Mouse (Mus musculus): ENCODE measurements around the gene Gm45140. TPM values are rescaled to one million over a fixed set of nuclear protein-coding genes. Genes with fewer than 3 reads are reported as not detected.

Gm45140 gene
- polyA plus RNA-seq (2011; ENCODE audit: insufficient read depth, insufficient read length, low replicate concordance, missing spikeins), result 7.3 and 18.0 TPM in 2 replicates

DNA sequence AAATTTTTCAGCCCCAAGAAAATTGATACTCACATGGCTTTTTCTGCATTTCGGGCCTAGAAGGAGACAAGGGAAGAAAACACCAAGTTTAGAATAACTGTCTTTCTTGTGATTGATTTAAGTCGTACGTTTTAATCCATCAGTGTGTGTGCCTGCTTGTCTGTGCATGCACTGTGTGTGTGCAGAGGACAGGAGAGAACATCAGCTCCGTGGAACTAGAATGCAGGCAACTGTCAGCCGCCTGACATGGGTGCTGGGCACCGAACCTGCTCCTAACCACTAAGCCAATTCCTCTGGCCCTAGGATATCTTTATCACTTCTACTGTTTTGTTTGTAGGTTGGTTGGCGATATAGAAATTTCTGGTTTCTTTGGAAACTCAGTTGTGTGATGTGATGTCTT lies at the start of gene Gm45140:
TSS of gene Gm45140 (minus strand) at position 101 of the 400 bp plus-strand sequence.
- Histone ChIP-seq H3K4me1 (ENCODE audit: control insufficient read depth, insufficient read depth, low read length) (no peaks in the 10 kb centered on the region), H3K4me3 (replicated peaks; ENCODE audit: control insufficient read depth, low read depth, low read length) (no peak within 1 kb of the TSS), H3K27ac (ENCODE audit: control insufficient read depth, insufficient read depth, low read depth, low read length, poor library complexity) (no peak within 1 kb of the TSS)
- TF ChIP-seq CTCF (IDR thresholded peaks at IDR 0.05; ENCODE audit: control insufficient read depth, insufficient read depth, low read length) (no peak), POLR2A (IDR thresholded peaks at IDR 0.05; ENCODE audit: borderline replicate concordance, control insufficient read depth, low read depth, low read length) (no peak)
- 93% methylated on average over 7 of the region's 7 CpGs for WGBS

- H3K4me1 ChIP-seq (ENCODE audit: control insufficient read depth, insufficient read depth, low read length), result no peaks in the 10 kb centered on the region
- 36% methylated on average over 4 of the region's 4 CpGs for WGBS
- TF ChIP-seq CTCF (IDR thresholded peaks at IDR 0.05; ENCODE audit: control insufficient read depth, insufficient read depth, low read length), result no peak
- H3K4me3 ChIP-seq (replicated peaks; ENCODE audit: control insufficient read depth, low read depth, low read length), result no peak overlapping the region
- H3K27ac ChIP-seq (ENCODE audit: control insufficient read depth, insufficient read depth, low read depth, low read length, poor library complexity), result no peak overlapping the region
Measured at GRCm38 (mm10) chr6:87882816-87883215, 47.2 kb upstream of the Gm45140 start.

GRCm38 (mm10) chr6:87882221-87882620 lies 46.6 kb upstream of the Gm45140 start:
- no peak overlapping the region for H3K4me3 ChIP-seq (replicated peaks; ENCODE audit: control insufficient read depth, low read depth, low read length)
- WGBS, result 77% methylated on average over 3 of the region's 3 CpGs
- TF ChIP-seq CTCF (IDR thresholded peaks at IDR 0.05; ENCODE audit: control insufficient read depth, insufficient read depth, low read length) (no peak), POLR2A (IDR thresholded peaks at IDR 0.05; ENCODE audit: borderline replicate concordance, control insufficient read depth, low read depth, low read length) (no peak)
- H3K4me1 ChIP-seq (ENCODE audit: control insufficient read depth, insufficient read depth, low read length), result no peaks in the 10 kb centered on the region
- no peak overlapping the region for H3K27ac ChIP-seq (ENCODE audit: control insufficient read depth, insufficient read depth, low read depth, low read length, poor library complexity)

GRCm38 (mm10) chr6:87879628-87880027 lies 44.0 kb upstream of the Gm45140 start:
- H3K27ac ChIP-seq (ENCODE audit: control insufficient read depth, insufficient read depth, low read depth, low read length, poor library complexity), result no peak overlapping the region
- no peak overlapping the region for H3K4me3 ChIP-seq (replicated peaks; ENCODE audit: control insufficient read depth, low read depth, low read length)
- H3K4me1 ChIP-seq (ENCODE audit: control insufficient read depth, insufficient read depth, low read length), result peaks cover 4% of the 10 kb centered on the region
- WGBS, result 47% methylated on average over 3 of the region's 3 CpGs
- TF ChIP-seq POLR2A (IDR thresholded peaks at IDR 0.05; ENCODE audit: borderline replicate concordance, control insufficient read depth, low read depth, low read length) (no peak), CTCF (IDR thresholded peaks at IDR 0.05; ENCODE audit: control insufficient read depth, insufficient read depth, low read length) (no peak)

GRCm38 (mm10) chr6:87879010-87879409 lies 43.4 kb upstream of the Gm45140 start:
- peaks cover 4% of the 10 kb centered on the region for H3K4me1 ChIP-seq (ENCODE audit: control insufficient read depth, insufficient read depth, low read length)
- TF ChIP-seq POLR2A (IDR thresholded peaks at IDR 0.05; ENCODE audit: borderline replicate concordance, control insufficient read depth, low read depth, low read length) (no peak), CTCF (IDR thresholded peaks at IDR 0.05; ENCODE audit: control insufficient read depth, insufficient read depth, low read length) (no peak)
- H3K27ac ChIP-seq (ENCODE audit: control insufficient read depth, insufficient read depth, low read depth, low read length, poor library complexity), result no peak overlapping the region
- no peak overlapping the region for H3K4me3 ChIP-seq (replicated peaks; ENCODE audit: control insufficient read depth, low read depth, low read length)
- WGBS, result 45% methylated on average over 4 of the region's 4 CpGs

GRCm38 (mm10) chr6:87876068-87876643 lies 40.6 kb upstream of the Gm45140 start:
- peak overlapping the region; percentile 15 for H3K4me3 ChIP-seq (replicated peaks; ENCODE audit: control insufficient read depth, low read depth, low read length)
- peaks cover 4% of the 10 kb centered on the region for H3K4me1 ChIP-seq (ENCODE audit: control insufficient read depth, insufficient read depth, low read length)
- TF ChIP-seq POLR2A (IDR thresholded peaks at IDR 0.05; ENCODE audit: borderline replicate concordance, control insufficient read depth, low read depth, low read length), result no peak
- no peak for TF ChIP-seq CTCF (IDR thresholded peaks at IDR 0.05; ENCODE audit: control insufficient read depth, insufficient read depth, low read length)
- H3K27ac ChIP-seq (ENCODE audit: control insufficient read depth, insufficient read depth, low read depth, low read length, poor library complexity), result peak overlapping the region; percentile 38
- 50% methylated on average over 13 of the region's 13 CpGs for WGBS

DNA sequence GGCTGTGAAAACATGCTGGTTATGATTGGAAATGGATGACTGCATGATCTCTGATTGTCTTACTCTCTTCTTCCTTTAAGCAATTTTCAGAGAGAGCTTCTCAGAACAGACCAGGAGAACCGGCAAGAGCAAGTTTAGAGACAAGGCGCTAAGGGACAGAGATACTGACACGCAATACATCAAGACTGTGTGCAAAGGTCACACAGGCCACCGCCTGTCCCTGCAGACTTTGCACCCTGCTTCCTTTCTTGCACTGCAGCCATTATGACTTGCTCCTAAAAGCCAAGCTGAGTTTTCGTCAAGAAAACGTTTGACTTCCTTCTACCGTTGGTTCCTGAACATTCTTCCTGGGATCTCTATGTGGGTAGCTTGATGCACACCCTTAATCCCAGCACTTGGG lies 40.0 kb upstream of the Gm45140 start:
- no peak for TF ChIP-seq POLR2A (IDR thresholded peaks at IDR 0.05; ENCODE audit: borderline replicate concordance, control insufficient read depth, low read depth, low read length)
- no peak for TF ChIP-seq CTCF (IDR thresholded peaks at IDR 0.05; ENCODE audit: control insufficient read depth, insufficient read depth, low read length)
- WGBS, result 65% methylated on average over 7 of the region's 7 CpGs
- Histone ChIP-seq H3K4me1 (ENCODE audit: control insufficient read depth, insufficient read depth, low read length) (peaks cover 4% of the 10 kb centered on the region), H3K27ac (ENCODE audit: control insufficient read depth, insufficient read depth, low read depth, low read length, poor library complexity) (no peak overlapping the region), H3K4me3 (replicated peaks; ENCODE audit: control insufficient read depth, low read depth, low read length) (no peak overlapping the region)

GRCm38 (mm10) chr6:87875083-87875482 lies 39.5 kb upstream of the Gm45140 start:
- peaks cover 4% of the 10 kb centered on the region for H3K4me1 ChIP-seq (ENCODE audit: control insufficient read depth, insufficient read depth, low read length)
- H3K27ac ChIP-seq (ENCODE audit: control insufficient read depth, insufficient read depth, low read depth, low read length, poor library complexity), result no peak overlapping the region
- H3K4me3 ChIP-seq (replicated peaks; ENCODE audit: control insufficient read depth, low read depth, low read length), result no peak overlapping the region
- no peak for TF ChIP-seq POLR2A (IDR thresholded peaks at IDR 0.05; ENCODE audit: borderline replicate concordance, control insufficient read depth, low read depth, low read length)
- TF ChIP-seq CTCF (IDR thresholded peaks at IDR 0.05; ENCODE audit: control insufficient read depth, insufficient read depth, low read length), result no peak
- WGBS, result 78% methylated on average over 1 of the region's 1 CpGs

DNA sequence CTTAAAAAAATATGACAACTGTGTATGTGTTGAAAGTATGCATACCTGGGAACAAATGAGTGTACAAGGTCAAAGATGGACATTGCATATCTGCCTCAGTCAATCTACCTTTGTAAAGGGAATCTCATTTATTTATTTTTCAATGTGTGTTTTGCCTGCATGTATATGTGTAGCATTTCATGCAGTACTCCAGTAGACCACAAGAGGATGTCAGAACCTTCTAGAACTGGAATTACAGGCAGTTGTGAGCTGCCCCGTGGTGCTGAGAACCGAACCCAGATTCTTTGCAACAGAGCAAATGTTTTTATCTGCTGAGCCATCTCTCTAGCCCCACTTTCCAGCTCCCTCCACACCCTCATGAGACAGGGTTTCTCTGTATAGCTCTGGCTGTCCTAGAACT lies 38.4 kb upstream of the Gm45140 start:
- no peak overlapping the region for H3K27ac ChIP-seq (ENCODE audit: control insufficient read depth, insufficient read depth, low read depth, low read length, poor library complexity)
- 81% methylated on average over 2 of the region's 2 CpGs for WGBS
- TF ChIP-seq CTCF (IDR thresholded peaks at IDR 0.05; ENCODE audit: control insufficient read depth, insufficient read depth, low read length) (no peak), POLR2A (IDR thresholded peaks at IDR 0.05; ENCODE audit: borderline replicate concordance, control insufficient read depth, low read depth, low read length) (no peak)
- H3K4me3 ChIP-seq (replicated peaks; ENCODE audit: control insufficient read depth, low read depth, low read length), result no peak overlapping the region
- H3K4me1 ChIP-seq (ENCODE audit: control insufficient read depth, insufficient read depth, low read length), result peaks cover 4% of the 10 kb centered on the region
